In the genomic region with DNA sequence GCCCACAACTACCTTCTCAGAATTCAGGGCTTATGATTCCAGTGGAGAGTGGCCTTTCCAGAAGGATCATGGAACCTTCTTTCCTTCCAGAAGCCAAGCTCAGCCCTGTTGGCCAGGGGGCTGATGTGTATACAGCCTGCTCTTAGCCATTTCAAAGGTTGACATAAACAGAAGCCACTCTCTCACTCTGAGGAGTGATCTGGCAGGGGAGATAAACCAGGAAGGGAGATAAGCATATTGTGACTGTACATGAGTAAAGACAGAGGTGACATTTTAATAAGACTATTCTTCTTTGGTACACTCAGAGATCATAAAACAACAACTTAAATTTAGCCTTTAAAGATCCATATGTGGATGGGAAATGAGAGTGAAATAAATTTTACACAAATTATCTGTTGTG, we compare ENCODE assay signal across 17 mouse cellular contexts.
DNase-seq lines count a peak whose midpoint lies in the region; ATAC-seq and TF ChIP-seq lines count a peak whose summit lies in the region.
"Had no signal": no experiment of that assay in that cellular context is flagged by ENCODE, and none has a peak within 500 bp of the region (broad histone marks: within the 10 kb centered on the region; RNA-seq: fewer than 3 reads in every experiment).

No protein-coding gene starts in this region.

- H3K4me1 ChIP-seq in heart, embryonic 15.5 days (replicated peaks) = peaks cover 11% of the 10 kb centered on the region
- peaks cover 17% of the 10 kb centered on the region for H3K4me1 ChIP-seq in liver, postnatal 0 days (ENCODE audit: insufficient read depth)
- peaks cover 8% of the 10 kb centered on the region; the same call in 1 of the 2 replicates for H3K4me1 ChIP-seq in limb, embryonic 10.5 days
- H3K4me1 ChIP-seq: forebrain, embryonic 12.5 days had no signal

- no peak for TF ChIP-seq CTCF in liver, postnatal 0 days (IDR thresholded peaks at IDR 0.05; ENCODE audit: low read depth)

- H3K36me3 ChIP-seq in heart, embryonic 15.5 days = no peaks in the 10 kb centered on the region
- peaks cover 9% of the 10 kb centered on the region for H3K36me3 ChIP-seq in liver, postnatal 0 days (replicated peaks; ENCODE audit: insufficient read depth, low read length)
- H3K36me3 ChIP-seq in limb, embryonic 10.5 days = no peaks in the 10 kb centered on the region
- H3K36me3 ChIP-seq: forebrain, embryonic 12.5 days had no signal

- TF ChIP-seq EP300 in liver, postnatal 0 days (IDR thresholded peaks at IDR 0.05; ENCODE audit: low read depth) = peak; percentile 87

- H3K27me3 ChIP-seq in heart, embryonic 15.5 days = no peaks in the 10 kb centered on the region
- H3K27me3 ChIP-seq in liver, postnatal 0 days (ENCODE audit: insufficient read depth, low read length) = no peaks in the 10 kb centered on the region
- H3K27me3 ChIP-seq in limb, embryonic 10.5 days (ENCODE audit: low read depth, poor library complexity, severe bottlenecking) = no peaks in the 10 kb centered on the region
- H3K27me3 ChIP-seq: forebrain, embryonic 12.5 days had no signal

- 0 out of 2 replicates have a peak overlapping the region, but pooled peaks have one; percentile 31 for H3K27ac ChIP-seq in heart, embryonic 15.5 days
- H3K27ac ChIP-seq in liver, postnatal 0 days (ENCODE audit: low read depth) = 0 out of 2 replicates have a peak overlapping the region, but pooled peaks have one; percentile 6
- no peak overlapping the region for H3K27ac ChIP-seq in limb, embryonic 10.5 days
- H3K27ac ChIP-seq: forebrain, embryonic 12.5 days had no signal

- DNase-seq in heart, postnatal 10 days = no peak
- peak; percentile 36 for DNase-seq in MEL-GATA-1-ER (ENCODE audit: extremely low read depth, low read depth)
- no peak for DNase-seq in liver, postnatal 0 days
- no peak for DNase-seq in right cerebral cortex, postnatal 4 days
- DNase-seq in thymus, postnatal 10 days (ENCODE audit: low spot score in 2 of 2) = no peak
- no peak for DNase-seq in limb, embryonic 10.5 days (ENCODE audit: low spot score)
- DNase-seq: adrenal gland, postnatal 36 days; cerebellum, adult 11 months; kidney, adult 11 months; kidney, postnatal 10 days; lung, postnatal 4 days; right cerebral cortex, postnatal 25 days; thymus, adult 2 months had no signal

- H3K9ac ChIP-seq in heart, embryonic 15.5 days = no peak overlapping the region
- no peak overlapping the region; the same call in 1 of the 2 replicates for H3K9ac ChIP-seq in liver, postnatal 0 days (replicated peaks)
- H3K9ac ChIP-seq: forebrain, embryonic 12.5 days had no signal

- intact Hi-C loops in heart, postnatal 10 days (cut with DNase I) = no loop called here

- no peak overlapping the region for H3K4me3 ChIP-seq in heart, embryonic 15.5 days
- H3K4me3 ChIP-seq in liver, postnatal 0 days (ENCODE audit: low read depth, low read length) = no peak overlapping the region
- no peak overlapping the region for H3K4me3 ChIP-seq in limb, embryonic 10.5 days
- H3K4me3 ChIP-seq: forebrain, embryonic 12.5 days had no signal

- no peak for ATAC-seq in heart, embryonic 15.5 days (replicated peaks; ENCODE audit: insufficient number of reproducible peaks, insufficient read depth, low FRiP score, low read depth)
- ATAC-seq in erythroblast, adult 5-6 weeks (replicated peaks; ENCODE audit: low FRiP score, poor library complexity, severe bottlenecking) = peak; percentile 65
- ATAC-seq in liver, postnatal 0 days = peak; percentile 80
- ATAC-seq: midbrain, embryonic 16.5 days had no signal

- no peaks in the 10 kb centered on the region for H3K9me3 ChIP-seq in heart, embryonic 15.5 days (replicated peaks)
- H3K9me3 ChIP-seq in liver, postnatal 0 days (ENCODE audit: low read length) = no peaks in the 10 kb centered on the region
- H3K9me3 ChIP-seq in limb, embryonic 10.5 days (replicated peaks) = no peaks in the 10 kb centered on the region
- H3K9me3 ChIP-seq: forebrain, embryonic 12.5 days had no signal

- H3K4me2 ChIP-seq in heart, embryonic 15.5 days = no peak overlapping the region
- H3K4me2 ChIP-seq in liver, postnatal 0 days (ENCODE audit: low read depth, low read length) = peak overlapping the region; percentile 38
- H3K4me2 ChIP-seq: forebrain, embryonic 12.5 days had no signal
